Comparison of ENCODE assay signal across 8 mouse cellular contexts in genomic region chr9:57075681-57076381, GRCm38 (mm10). TPM values are rescaled to one million over a fixed set of nuclear protein-coding genes. Genes with fewer than 3 reads are reported as not detected.
DNase-seq lines count a peak whose midpoint lies in the region; ATAC-seq lines count a peak whose summit lies in the region.

No protein-coding gene starts in this region.

- H3K27me3 ChIP-seq in forebrain, embryonic 14.5 days (replicated peaks; ENCODE audit: control insufficient read depth, insufficient read depth, low read length): no peaks in the 10 kb centered on the region
- no peaks in the 10 kb centered on the region for H3K27me3 ChIP-seq in neural tube, embryonic 15.5 days (replicated peaks)

- peak; percentile 99 for DNase-seq in ES-CJ7 (ENCODE audit: low read depth, low spot score)
- DNase-seq in cerebellum, adult 11 months: peak; percentile 98
- peak; percentile 100 for DNase-seq in forebrain, embryonic 14.5 days (ENCODE audit: low spot score)
- DNase-seq in heart, postnatal 14 days: peak; percentile 97 to 98
- DNase-seq in layer of hippocampus, adult 11-12 months (ENCODE audit: low spot score): peak; percentile 99
- DNase-seq in lung, adult 18-20 months: peak; percentile 100
- peak; percentile 99 for DNase-seq in testis, postnatal 14 days (ENCODE audit: low spot score)

- peak overlapping the region; percentile 93 for H3K4me2 ChIP-seq in forebrain, embryonic 14.5 days (ENCODE audit: low read length)
- H3K4me2 ChIP-seq in neural tube, embryonic 15.5 days: peak overlapping the region; percentile 94

- H3K9ac ChIP-seq in forebrain, embryonic 14.5 days (ENCODE audit: low read length): peak overlapping the region; percentile 88
- H3K9ac ChIP-seq in neural tube, embryonic 15.5 days (replicated peaks): peak overlapping the region; percentile 89

- peak overlapping the region; percentile 92 for H3K4me3 ChIP-seq in forebrain, embryonic 14.5 days (ENCODE audit: low read depth, low read length)
- H3K4me3 ChIP-seq in neural tube, embryonic 15.5 days (replicated peaks): peak overlapping the region; percentile 97

- WGBS in forebrain, embryonic 14.5 days: under 1% methylated on average over 43 of the region's 43 CpGs
- WGBS in neural tube, embryonic 15.5 days: under 1% methylated on average over 41 of the region's 43 CpGs

- H3K27ac ChIP-seq in forebrain, embryonic 14.5 days (ENCODE audit: low read depth, low read length): peak overlapping the region; percentile 97
- H3K27ac ChIP-seq in neural tube, embryonic 15.5 days (replicated peaks): peak overlapping the region; percentile 99

- no peaks in the 10 kb centered on the region for H3K36me3 ChIP-seq in forebrain, embryonic 14.5 days (ENCODE audit: control insufficient read depth, insufficient read depth, low read length)
- H3K36me3 ChIP-seq in neural tube, embryonic 15.5 days: no peaks in the 10 kb centered on the region

- peaks cover 18% of the 10 kb centered on the region for H3K4me1 ChIP-seq in forebrain, embryonic 14.5 days (ENCODE audit: control insufficient read depth, insufficient read depth, low read length)
- H3K4me1 ChIP-seq in neural tube, embryonic 15.5 days: peaks cover 39% of the 10 kb centered on the region

- peak; percentile 83 for ATAC-seq in forebrain, embryonic 14.5 days
- ATAC-seq in neural tube, embryonic 15.5 days (ENCODE audit: low FRiP score): peak; percentile 89

- no peaks in the 10 kb centered on the region for H3K9me3 ChIP-seq in forebrain, embryonic 14.5 days (replicated peaks; ENCODE audit: control insufficient read depth, low read length)
- no peaks in the 10 kb centered on the region for H3K9me3 ChIP-seq in neural tube, embryonic 15.5 days (replicated peaks)

- intact Hi-C loops in heart, postnatal 14 days (cut with DNase I): loop anchor here (10.0 kb wide), 1 partner anchor 359 kb away; no protein-coding TSS in a partner anchor

RNA-seq across cellular contexts. Expression of gene Sin3a, which starts 4.0 kb away (rescaled TPM):
- polyA plus RNA-seq in forebrain, embryonic 14.5 days (2014; fragmentation: Nextera tagmentation; extraction: Ambion mirVana): 28.5 and 34.2 TPM in 2 replicates
- total RNA-seq in heart, postnatal 14 days (2021): 10 to 100 TPM; 37.7 to 40.7 TPM
- 20.7 and 21.2 TPM in 2 replicates for polyA plus RNA-seq in neural tube, embryonic 15.5 days (2015; fragmentation: Nextera tagmentation; extraction: Ambion mirVana)

RNA-seq across cellular contexts. Expression of gene Man2c1, which starts 54.7 kb away (rescaled TPM):
- polyA plus RNA-seq in forebrain, embryonic 14.5 days (2014; fragmentation: Nextera tagmentation; extraction: Ambion mirVana): 24.4 and 34.3 TPM in 2 replicates
- 10 to 100 TPM; 52.2 to 62.1 TPM for total RNA-seq in heart, postnatal 14 days (2021)
- polyA plus RNA-seq in neural tube, embryonic 15.5 days (2015; fragmentation: Nextera tagmentation; extraction: Ambion mirVana): 87.0 and 99.7 TPM in 2 replicates

Comparison
In these comparisons a context has a peak if more than half of its experiments do, and no peak if none do; other contexts are left out.
1. Peak in every context shown above with its lines: DNase-seq, ATAC-seq, H3K4me3 ChIP-seq and H3K27ac ChIP-seq.